Mouse (Mus musculus): ENCODE measurements around the gene Dgkh.

- TF ChIP-seq CTCF (IDR thresholded peaks at IDR 0.05; ENCODE audit: insufficient read depth, low read length) (no peak), POLR2A (IDR thresholded peaks at IDR 0.05; ENCODE audit: borderline replicate concordance, extremely low read depth, low read depth, low read length) (no peak)
These were observed 22.7 kb upstream of the Dgkh start for GRCm38 (mm10) chr14:78755316-78755715.

Measured in lung, adult 2 months (tissue).